Mouse (Mus musculus) layer of hippocampus, adult 9-10 months (tissue): ENCODE measurements around the gene Adamts4.
A peak's percentile ranks its signal among the peaks of the same experiment; 100 is the strongest.
"Not testable (repeated sequence)": the region's sequence is repeated elsewhere in the genome, so short reads cannot be mapped to it uniquely, and the experiment has no call there.

Source experiments
- DNase-seq: peaks from one replicate; pipeline ENCODE4 v3.0.0; 2022; ENCODE audit warnings: low spot score

The Adamts4 gene

GRCm38 (mm10) chr1:171231844-171232243 is 18.4 kb upstream of the Adamts4 start:
- DNase-seq, result no peak

GRCm38 (mm10) chr1:171232348-171232747 is 17.9 kb upstream of the Adamts4 start:
- DNase-seq, result no peak

- DNase-seq, result no peak
These were observed 17.2 kb upstream of the Adamts4 start for GRCm38 (mm10) chr1:171232800-171233730.

GRCm38 (mm10) chr1:171234126-171234525 is 16.1 kb upstream of the Adamts4 start, which contains the start of gene Fcer1g:
TSS of gene Fcer1g (minus strand) at chr1:171234365.
- no peak for DNase-seq

GRCm38 (mm10) chr1:171234538-171234937 is 15.7 kb upstream of the Adamts4 start:
- no peak for DNase-seq

- no peak for DNase-seq
These were observed 14.4 kb upstream of the Adamts4 start for GRCm38 (mm10) chr1:171235791-171236190.

GRCm38 (mm10) chr1:171237438-171237837 is 12.8 kb upstream of the Adamts4 start:
- no peak for DNase-seq

- no peak for DNase-seq
These were observed 11.8 kb upstream of the Adamts4 start for GRCm38 (mm10) chr1:171238463-171238862.

GRCm38 (mm10) chr1:171239992-171240744 is 10.1 kb upstream of the Adamts4 start:
- DNase-seq, result no peak

- DNase-seq, result no peak
These were observed 9.3 kb upstream of the Adamts4 start for GRCm38 (mm10) chr1:171240911-171241310.

GRCm38 (mm10) chr1:171241952-171242351 is 8.3 kb upstream of the Adamts4 start:
- DNase-seq, result not testable (repeated sequence)

GRCm38 (mm10) chr1:171245353-171245752 is 4.9 kb upstream of the Adamts4 start:
- DNase-seq, result no peak

GRCm38 (mm10) chr1:171246709-171247452 is 3.3 kb upstream of the Adamts4 start:
- DNase-seq, result peak; percentile 95

- no peak for DNase-seq
These were observed 2.8 kb upstream of the Adamts4 start for GRCm38 (mm10) chr1:171247453-171247841.

GRCm38 (mm10) chr1:171247916-171248315 is 2.3 kb upstream of the Adamts4 start:
- DNase-seq, result no peak

- no peak for DNase-seq
These were observed 1.6 kb upstream of the Adamts4 start for GRCm38 (mm10) chr1:171248386-171249226.

- DNase-seq, result no peak
These were observed 716 bp downstream of the Adamts4 start, which contains the start of gene Ndufs2 for GRCm38 (mm10) chr1:171250680-171251593. TSS of gene Ndufs2 (minus strand) at chr1:171251388.

GRCm38 (mm10) chr1:171251594-171252324 is 1.5 kb downstream of the Adamts4 start:
- no peak for DNase-seq

- no peak for DNase-seq
These were observed 2.2 kb downstream of the Adamts4 start for GRCm38 (mm10) chr1:171252415-171252814.
